Mouse (Mus musculus) adrenal gland, postnatal 10 days (tissue): Measurements from ENCODE around the gene Lyl1. TPM values are rescaled to one million over a fixed set of nuclear protein-coding genes. Genes with fewer than 3 reads are reported as not detected.

Source experiments
- DNase-seq: peaks from one replicate; pipeline ENCODE4 v3.0.0; 2021; ENCODE audit warnings: mixed read lengths
- total RNA-seq, 2 experiments: library from RNA; stranded (reverse); gene quantifications; 2 replicates each; pipeline ENCODE4 v1.2.3; 2021

The Lyl1 gene
- total RNA-seq, 2 experiments from 2014 or later, result 7.8 to 8.5 TPM

- DNase-seq, result peak; percentile 54
Measured at GRCm38 (mm10) chr8:84742171-84743053, 41.2 kb downstream of the Lyl1 start.

GRCm38 (mm10) chr8:84743054-84743415 lies 41.8 kb downstream of the Lyl1 start:
- no peak for DNase-seq

DNA sequence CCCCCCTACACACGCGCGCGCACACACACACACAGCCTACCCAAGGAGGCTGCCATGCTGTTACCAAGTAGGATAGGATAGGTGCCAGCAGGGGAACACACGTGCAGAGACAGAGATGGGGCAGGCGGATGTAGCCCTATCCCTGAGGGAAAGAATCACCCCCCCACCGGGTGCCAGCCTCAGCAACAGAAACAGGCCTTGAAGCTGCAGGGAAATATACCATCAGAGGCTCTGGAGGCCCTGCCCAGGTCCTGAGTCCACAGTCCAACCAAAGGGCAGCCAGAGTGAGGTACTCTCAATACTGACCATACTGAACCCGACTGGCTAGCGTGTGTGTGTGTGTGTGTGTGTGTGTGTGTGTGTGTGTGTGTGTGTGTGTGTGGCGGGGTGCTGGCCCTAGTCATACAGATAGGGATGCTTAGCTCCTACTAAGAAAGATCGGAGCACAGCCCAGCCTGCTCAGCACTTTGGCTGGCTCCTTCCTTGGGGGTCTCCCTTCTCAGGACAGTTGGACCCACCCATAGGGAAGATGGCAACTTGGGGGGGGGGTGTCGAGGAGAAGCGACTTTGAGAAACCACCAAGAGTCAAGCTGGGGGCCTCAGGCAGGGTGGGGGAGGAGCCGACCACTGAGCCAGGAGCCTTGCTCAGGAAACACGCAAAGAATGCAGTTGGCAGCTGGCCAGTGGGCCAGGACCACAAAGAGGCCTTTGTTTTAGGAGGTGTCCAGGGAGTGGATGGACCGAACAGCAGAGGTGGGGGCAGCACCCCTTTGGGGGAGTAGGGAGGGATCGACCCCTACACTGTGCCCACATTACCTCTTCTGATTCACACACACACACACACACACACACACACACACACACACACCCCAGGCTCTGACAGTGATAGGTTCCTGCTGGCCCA lies 42.5 kb downstream of the Lyl1 start:
- peak; percentile 74 for DNase-seq

DNA sequence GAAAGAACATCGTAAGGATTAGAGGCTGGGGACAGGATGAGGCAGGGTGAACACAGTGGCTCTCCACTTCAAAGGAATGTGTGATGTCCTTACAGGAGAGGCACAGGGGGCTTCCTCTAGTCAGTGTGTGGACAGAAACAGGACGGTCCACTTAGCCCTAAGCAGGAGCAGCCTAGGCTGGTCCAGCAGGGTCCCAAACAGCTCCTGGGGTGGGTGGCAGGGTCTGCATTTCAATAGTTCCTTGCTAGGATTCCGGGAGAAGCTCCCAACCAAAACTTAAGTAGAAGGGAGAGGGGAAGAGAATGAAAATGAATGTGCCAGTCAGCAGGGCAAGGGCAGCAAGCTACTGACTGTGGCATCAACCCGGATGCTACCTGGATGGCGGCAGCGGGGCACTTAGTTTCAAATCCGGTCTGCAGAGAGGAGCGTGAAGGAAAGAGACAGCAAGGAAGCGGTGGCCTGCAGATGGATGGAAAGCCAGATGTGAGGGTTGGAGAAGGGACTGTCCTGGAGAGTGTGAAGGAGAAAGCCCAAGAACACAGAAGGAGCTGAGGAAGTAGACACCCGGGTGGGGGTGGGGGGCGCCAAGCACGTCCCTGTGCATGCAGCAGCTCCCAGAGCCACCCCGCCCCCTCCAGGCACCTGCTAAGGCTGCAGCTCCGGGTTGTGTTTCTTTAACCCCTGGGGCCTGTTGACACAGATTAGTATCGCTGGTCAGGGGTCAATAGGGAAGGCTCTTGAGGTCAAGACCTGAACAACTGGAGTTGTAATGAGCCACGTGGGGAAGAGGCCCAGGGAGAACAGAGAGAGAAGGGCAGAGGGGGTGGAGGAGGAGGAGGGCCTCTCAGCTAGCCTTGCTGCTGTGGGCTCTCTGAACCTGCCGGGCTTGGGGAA lies 44.0 kb downstream of the Lyl1 start:
- no peak for DNase-seq

DNA sequence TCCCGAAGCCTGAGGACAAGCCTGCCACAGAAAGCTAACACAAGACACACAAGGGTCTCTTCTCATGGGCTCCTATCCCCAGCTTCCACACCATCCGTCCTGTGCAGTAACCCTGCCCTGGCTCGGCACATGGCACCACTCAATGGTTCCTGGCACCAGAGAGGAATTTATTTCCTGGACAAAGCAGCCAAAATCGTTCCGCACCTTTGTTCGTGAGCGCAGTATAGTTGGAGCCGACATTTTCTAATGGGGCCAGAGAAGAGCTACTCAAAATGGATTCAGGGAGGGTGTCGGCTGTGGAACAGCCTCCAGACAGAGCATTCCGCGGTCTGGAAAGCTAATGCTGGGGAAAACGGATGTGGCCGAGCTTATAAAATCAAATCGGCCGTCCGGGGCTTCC lies 48.3 kb downstream of the Lyl1 start:
- DNase-seq, result no peak

DNA sequence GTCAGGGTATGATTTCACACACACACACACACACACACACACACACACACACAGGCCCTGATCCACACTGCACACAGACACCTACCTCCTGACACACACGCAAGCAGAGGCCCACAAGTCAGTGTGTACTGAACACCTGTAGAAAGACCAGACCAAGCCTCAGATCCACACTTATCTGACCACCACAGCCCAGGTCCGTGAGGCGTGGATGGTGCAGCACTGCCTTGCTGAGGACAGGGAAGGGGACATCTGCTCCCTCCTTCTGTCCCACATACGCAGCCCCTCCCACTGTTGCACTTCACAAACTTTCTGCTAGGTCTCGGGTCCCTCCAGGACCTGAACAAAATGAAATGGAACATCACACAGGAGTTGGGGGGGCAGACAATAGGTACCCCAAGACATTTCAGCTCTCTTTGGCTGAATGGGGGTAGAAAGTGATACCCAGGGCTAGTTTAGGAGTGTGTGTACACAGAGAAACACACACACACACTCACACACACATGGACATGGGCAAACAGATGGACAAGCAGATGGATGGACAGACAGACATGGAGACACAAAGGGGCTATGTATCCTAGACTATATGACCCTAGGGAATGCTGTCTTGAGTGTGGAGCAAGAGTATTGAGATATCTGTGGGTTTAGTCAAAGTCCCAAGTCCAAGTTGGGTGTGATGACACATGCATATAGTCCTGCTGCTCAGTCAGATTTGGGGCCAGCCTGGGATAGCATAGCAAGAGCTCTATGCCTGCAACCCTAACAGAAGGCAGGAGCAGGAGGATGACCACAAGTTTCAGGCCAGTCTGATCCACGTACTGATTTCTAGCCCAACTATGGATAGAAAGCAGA lies 51.7 kb downstream of the Lyl1 start:
- DNase-seq, result no peak

Other genes starting within 250 kb of the Lyl1 start
- gene Ier2, start 38.6 kb upstream of the Lyl1 start, total RNA-seq, result 10 to 100 TPM; 33.3 to 63.4 TPM
- 10 to 100 TPM; 63.4 to 82.8 TPM for gene Trmt1, start 15.2 kb upstream of the Lyl1 start, total RNA-seq
- gene Nacc1, start 13.6 kb upstream of the Lyl1 start, total RNA-seq, result 10 to 100 TPM; 59.1 to 62.9 TPM
- under 1 TPM; 0.51 to 0.88 TPM for gene G430095P16Rik, start 21.6 kb downstream of the Lyl1 start, total RNA-seq
- gene Nfix, start 98.9 kb downstream of the Lyl1 start, total RNA-seq, result 100 to 1,000 TPM; 145 to 200 TPM
- gene Dand5, start 121.4 kb downstream of the Lyl1 start, total RNA-seq, result 1 to 10 TPM; 5.0 to 6.9 TPM
- gene Gadd45gip1, start 130.1 kb downstream of the Lyl1 start, total RNA-seq, result 10 to 100 TPM; 39.2 to 40.0 TPM
- gene Rad23a, start 139.2 kb downstream of the Lyl1 start, total RNA-seq, result 100 to 1,000 TPM in 1 of 2 experiments, 10 to 100 TPM in 1; 89.4 to 108 TPM
- gene Calr, start 145.5 kb downstream of the Lyl1 start, total RNA-seq, result 100 to 1,000 TPM; 404 to 492 TPM
- 10 to 100 TPM; 52.0 to 52.4 TPM for gene Farsa, start 155.5 kb downstream of the Lyl1 start, total RNA-seq
- 10 to 100 TPM; 16.1 to 21.1 TPM for gene Syce2, start 170.7 kb downstream of the Lyl1 start, total RNA-seq
- 10 to 100 TPM; 77.9 to 96.9 TPM for gene Gcdh, start 192.5 kb downstream of the Lyl1 start, total RNA-seq
- 1 to 10 TPM; 2.6 to 4.3 TPM for gene Klf1, start 200.5 kb downstream of the Lyl1 start, total RNA-seq
- gene Dnase2a, start 207.1 kb downstream of the Lyl1 start, total RNA-seq, result 10 to 100 TPM; 11.8 to 12.8 TPM
- gene Mast1, start 235.9 kb downstream of the Lyl1 start, total RNA-seq, result 1 to 10 TPM; 2.3 to 4.2 TPM
- gene Rtbdn, start 245.5 kb downstream of the Lyl1 start, total RNA-seq, result under 1 TPM in 1 of 2 experiments, not detected in 1; 0.21 TPM